Mouse (Mus musculus) cerebellum, adult 2 months (tissue): ENCODE data around the gene Slit1.

Experiments
- CTCF ChIP-seq: fragments of 200-500 bp; IDR thresholded peaks from 2 replicates; pipeline ENCODE4 v1.5.1; 2011; ENCODE audit warnings: low read depth, mild to moderate bottlenecking, control low read depth, low read length, moderate library complexity, borderline replicate concordance; ENCODE audit not compliant: insufficient read depth
- POLR2A ChIP-seq: fragments of 200-500 bp; IDR thresholded peaks from 2 replicates; pipeline ENCODE4 v1.6.1; 2011; ENCODE audit warnings: low read length, control low read depth, borderline replicate concordance; ENCODE audit not compliant: insufficient read depth

GRCm38 (mm10) chr19:41766628-41767027 lies 23.2 kb upstream of the Slit1 start:
- no peak for TF ChIP-seq CTCF
- no peak for TF ChIP-seq POLR2A
